Mouse (Mus musculus) right cerebral cortex, postnatal 14 days (tissue): ENCODE data around the gene Gstm3.
"Not testable (repeated sequence)": the region's sequence is repeated elsewhere in the genome, so short reads cannot be mapped to it uniquely, and the experiment has no call there.

Experiments
- DNase-seq: peaks from one replicate; pipeline ENCODE4 v3.0.0; 2022

Gstm3 gene

GRCm38 (mm10) chr3:107972070-107972469, 3.0 kb upstream of the Gstm3 start:
- no peak for DNase-seq

- not testable (repeated sequence) for DNase-seq
These were observed 2.0 kb upstream of the Gstm3 start for GRCm38 (mm10) chr3:107971101-107971500.

GRCm38 (mm10) chr3:107966631-107967030, 2.5 kb downstream of the Gstm3 start:
- DNase-seq: no peak

GRCm38 (mm10) chr3:107965592-107965991, 3.5 kb downstream of the Gstm3 start:
- DNase-seq: no peak

- DNase-seq: no peak
These were observed 4.3 kb downstream of the Gstm3 start for GRCm38 (mm10) chr3:107964656-107965308.

- DNase-seq: no peak
These were observed 5.1 kb downstream of the Gstm3 start for GRCm38 (mm10) chr3:107964026-107964425.

- not testable (repeated sequence) for DNase-seq
These were observed 13.8 kb downstream of the Gstm3 start for GRCm38 (mm10) chr3:107955260-107955659.

- DNase-seq: no peak
These were observed 15.2 kb downstream of the Gstm3 start for GRCm38 (mm10) chr3:107953906-107954305.

- peak; percentile 64 for DNase-seq
These were observed 15.7 kb downstream of the Gstm3 start for GRCm38 (mm10) chr3:107953328-107953755.

GRCm38 (mm10) chr3:107950531-107950930, 18.6 kb downstream of the Gstm3 start:
- DNase-seq: no peak

GRCm38 (mm10) chr3:107949461-107949860, 19.6 kb downstream of the Gstm3 start:
- not testable (repeated sequence) for DNase-seq

GRCm38 (mm10) chr3:107945729-107946128, 23.4 kb downstream of the Gstm3 start:
- no peak for DNase-seq

- DNase-seq: no peak
These were observed 25.7 kb downstream of the Gstm3 start, which contains the start of gene Gstm6 for GRCm38 (mm10) chr3:107943239-107943990. Gene Gstm6 (minus strand): TSS chr3:107943749.

- no peak for DNase-seq
These were observed 27.8 kb downstream of the Gstm3 start for GRCm38 (mm10) chr3:107941261-107941660.

GRCm38 (mm10) chr3:107940524-107940923, 28.6 kb downstream of the Gstm3 start:
- no peak for DNase-seq

- DNase-seq: no peak
These were observed 29.3 kb downstream of the Gstm3 start for GRCm38 (mm10) chr3:107939830-107940229.

- peak; percentile 38 for DNase-seq
These were observed 29.7 kb downstream of the Gstm3 start for GRCm38 (mm10) chr3:107939403-107939802.

- DNase-seq: no peak
These were observed 33.2 kb downstream of the Gstm3 start for GRCm38 (mm10) chr3:107935888-107936287.

GRCm38 (mm10) chr3:107935268-107935667, 33.8 kb downstream of the Gstm3 start:
- no peak for DNase-seq

GRCm38 (mm10) chr3:107932128-107932527, 37.0 kb downstream of the Gstm3 start:
- no peak for DNase-seq

GRCm38 (mm10) chr3:107931670-107932069, 37.4 kb downstream of the Gstm3 start, which contains the start of gene Gstm7:
Gene Gstm7 (minus strand): TSS chr3:107931817.
- DNase-seq: peak; percentile 97

GRCm38 (mm10) chr3:107931134-107931533, 37.9 kb downstream of the Gstm3 start:
- DNase-seq: no peak

GRCm38 (mm10) chr3:107929731-107930130, 39.4 kb downstream of the Gstm3 start:
- no peak for DNase-seq

GRCm38 (mm10) chr3:107929243-107929642, 39.8 kb downstream of the Gstm3 start:
- no peak for DNase-seq
